8 mouse cellular contexts compared by ENCODE assay signal in the genomic region with DNA sequence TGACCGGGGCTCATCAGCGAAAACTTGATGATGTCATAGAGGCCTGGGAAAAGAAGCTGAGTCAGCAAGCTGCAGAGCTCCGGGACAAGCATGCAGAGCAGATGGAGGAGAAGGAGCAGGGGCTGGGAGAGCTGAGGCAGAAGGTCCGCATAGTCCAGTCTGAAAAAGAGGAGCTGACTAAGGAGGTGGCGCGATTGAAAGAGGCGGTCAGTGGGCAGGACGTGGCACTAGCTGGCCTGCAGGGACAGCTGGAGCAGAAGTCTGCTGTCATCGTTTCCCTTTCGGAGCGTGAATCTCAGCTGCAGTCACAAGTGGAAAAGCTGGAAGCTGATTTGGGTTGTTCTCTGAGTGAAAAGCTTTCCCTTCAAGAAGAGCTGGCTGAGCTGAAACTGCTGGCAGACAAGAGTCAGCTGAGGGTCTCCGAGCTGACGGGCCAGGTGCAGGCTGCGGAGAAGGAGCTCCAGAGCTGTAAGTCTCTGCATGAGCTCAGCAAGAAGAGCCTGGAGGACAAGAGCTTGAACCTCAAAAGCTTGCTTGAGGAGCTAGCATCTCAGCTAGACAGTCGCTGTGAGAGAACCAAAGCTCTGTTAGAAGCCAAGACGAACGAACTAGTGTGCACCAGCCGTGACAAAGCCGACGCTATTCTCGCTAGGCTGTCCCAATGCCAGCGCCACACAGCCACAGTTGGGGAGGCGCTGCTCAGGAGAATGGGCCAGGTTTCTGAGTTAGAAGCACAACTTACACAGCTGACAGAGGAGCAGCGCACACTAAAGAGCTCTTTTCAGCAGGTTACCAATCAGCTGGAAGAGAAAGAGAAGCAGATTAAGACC. TPM values are rescaled to one million over a fixed set of nuclear protein-coding genes. Genes with fewer than 3 reads are reported as not detected.
A peak's percentile ranks its signal among the peaks of the same experiment; 100 is the strongest.
DNase-seq lines count a peak whose midpoint lies in the region; ATAC-seq lines count a peak whose summit lies in the region.

No protein-coding gene starts in this region.

- no peak overlapping the region for H3K9ac ChIP-seq in intestine, embryonic 16.5 days (ENCODE audit: low read depth, low read length)

- DNase-seq in embryo, embryonic 10.5 days (ENCODE audit: low spot score): peak; percentile 4
- no peak for DNase-seq in embryo, embryonic 10 days (ENCODE audit: low spot score)
- peak; percentile 82 for DNase-seq in brain, adult 2 months (ENCODE audit: low read depth, low spot score)
- peak; percentile 51 to 54 for DNase-seq in heart, postnatal 10 days
- peak; percentile 59 to 66 for DNase-seq in left cerebral cortex, postnatal 36 days (ENCODE audit: low spot score in 2 of 2)
- no peak for DNase-seq in adrenal gland, adult 2 months
- no peak for DNase-seq in adrenal gland, adult 18-20 months (ENCODE audit: low spot score in 2 of 2)

- H3K27ac ChIP-seq in intestine, embryonic 16.5 days (ENCODE audit: low read length): no peak overlapping the region

- H3K27me3 ChIP-seq in intestine, embryonic 16.5 days (replicated peaks; ENCODE audit: control insufficient read depth, insufficient read depth, low read length): no peaks in the 10 kb centered on the region

- no peak overlapping the region for H3K4me3 ChIP-seq in intestine, embryonic 16.5 days (ENCODE audit: low read length)

- 81% methylated on average over 24 of the region's 24 CpGs for WGBS in intestine, embryonic 16.5 days

- H3K9me3 ChIP-seq in intestine, embryonic 16.5 days (ENCODE audit: control insufficient read depth, low read length): no peaks in the 10 kb centered on the region

- intact Hi-C loops in heart, postnatal 10 days (cut with DNase I): no loop called here
- intact Hi-C loops in left cerebral cortex, postnatal 36 days (cut with DNase I): no loop called here

- ATAC-seq in intestine, embryonic 16.5 days: no peak

- H3K4me2 ChIP-seq in intestine, embryonic 16.5 days (ENCODE audit: low read depth, low read length): no peak overlapping the region

- H3K4me1 ChIP-seq in intestine, embryonic 16.5 days (ENCODE audit: control insufficient read depth, insufficient read depth, low read length): no peaks in the 10 kb centered on the region

- H3K36me3 ChIP-seq in intestine, embryonic 16.5 days (ENCODE audit: control insufficient read depth, insufficient read depth, low read length): peaks cover 28% of the 10 kb centered on the region

RNA-seq across cellular contexts. Expression of a gene that starts 49.3 kb away (rescaled TPM):
- total RNA-seq in heart, postnatal 10 days (2021): 100 to 1,000 TPM; 107 to 121 TPM
- total RNA-seq in left cerebral cortex, postnatal 36 days (2021): 1 to 10 TPM; 5.5 to 9.3 TPM
- 10 to 100 TPM; 43.4 to 58.9 TPM for total RNA-seq in adrenal gland, adult 2 months (2021)
- polyA plus RNA-seq in adrenal gland, adult 2 months (2012; rRNA removed): 67.2 and 95.2 TPM in 2 replicates
- 10 to 100 TPM; 24.9 to 57.9 TPM for total RNA-seq in adrenal gland, adult 18-20 months (2021)
- 3.5 and 3.7 TPM in 2 replicates for polyA plus RNA-seq in intestine, embryonic 16.5 days (2015; fragmentation: Nextera tagmentation; extraction: Ambion mirVana)

RNA-seq across cellular contexts. Expression of a gene that starts 51.1 kb away (rescaled TPM):
- 100 to 1,000 TPM; 171 to 176 TPM for total RNA-seq in heart, postnatal 10 days (2021)
- 100 to 1,000 TPM in 1 of 2 experiments, 10 to 100 TPM in 1; 84.1 to 116 TPM for total RNA-seq in left cerebral cortex, postnatal 36 days (2021)
- total RNA-seq in adrenal gland, adult 2 months (2021): 100 to 1,000 TPM; 109 to 121 TPM
- polyA plus RNA-seq in adrenal gland, adult 2 months (2012; rRNA removed): 5.9 and 11.5 TPM in 2 replicates
- 100 to 1,000 TPM; 102 to 126 TPM for total RNA-seq in adrenal gland, adult 18-20 months (2021)
- 52.2 and 54.0 TPM in 2 replicates for polyA plus RNA-seq in intestine, embryonic 16.5 days (2015; fragmentation: Nextera tagmentation; extraction: Ambion mirVana)

Comparison
In these comparisons a context has a peak if more than half of its experiments do, and no peak if none do; other contexts are left out.
1. DNase-seq: peak in embryo, embryonic 10.5 days (single experiment), brain, adult 2 months (single experiment), heart, postnatal 10 days (2 of 2) and left cerebral cortex, postnatal 36 days (2 of 2); none in embryo, embryonic 10 days (single experiment), adrenal gland, adult 2 months (single experiment) and adrenal gland, adult 18-20 months (0 of 2).